ENCODE assay signal across 32 mouse cellular contexts in genomic region chr9:10044969-10045789, GRCm38 (mm10).
DNase-seq lines count a peak whose midpoint lies in the region; ATAC-seq lines count a peak whose summit lies in the region.
"Had no signal": no experiment of that assay in that cellular context is flagged by ENCODE, and none has a peak within 500 bp of the region (broad histone marks: within the 10 kb centered on the region; RNA-seq: fewer than 3 reads in every experiment).

No protein-coding gene starts in this region.

- ATAC-seq in forebrain, embryonic 16.5 days: 0 out of 2 replicates have a peak, but pooled peaks have one; percentile 31
- no peak for ATAC-seq in forebrain, embryonic 13.5 days
- no peak for ATAC-seq in midbrain, embryonic 14.5 days (ENCODE audit: low FRiP score, low TSS enrichment)
- peak; percentile 87 for ATAC-seq in neural tube, embryonic 13.5 days (ENCODE audit: low read depth)
- ATAC-seq in cerebellum, adult (ENCODE audit: insufficient number of reproducible peaks, low FRiP score, low TSS enrichment): no peak
- ATAC-seq: forebrain, postnatal 0 days; intestine, embryonic 16.5 days had no signal

- H3K36me3 ChIP-seq in forebrain, embryonic 16.5 days (ENCODE audit: control insufficient read depth, insufficient read depth): no peaks in the 10 kb centered on the region
- no peaks in the 10 kb centered on the region for H3K36me3 ChIP-seq in forebrain, embryonic 13.5 days (ENCODE audit: poor library complexity, severe bottlenecking)
- H3K36me3 ChIP-seq in midbrain, embryonic 14.5 days (ENCODE audit: control insufficient read depth, insufficient read depth, low read length): no peaks in the 10 kb centered on the region
- no peaks in the 10 kb centered on the region for H3K36me3 ChIP-seq in midbrain, embryonic 10.5 days
- H3K36me3 ChIP-seq in neural tube, embryonic 13.5 days: no peaks in the 10 kb centered on the region
- H3K36me3 ChIP-seq: embryonic facial prominence, embryonic 13.5 days; forebrain, embryonic 10.5 days; G1E; heart, embryonic 13.5 days; limb, embryonic 10.5 days; limb, embryonic 15.5 days; liver, embryonic 13.5 days had no signal

- H3K4me1 ChIP-seq in forebrain, embryonic 16.5 days (replicated peaks; ENCODE audit: control insufficient read depth, insufficient read depth, low read length): no peaks in the 10 kb centered on the region
- H3K4me1 ChIP-seq in forebrain, embryonic 13.5 days: no peaks in the 10 kb centered on the region
- H3K4me1 ChIP-seq in midbrain, embryonic 14.5 days (ENCODE audit: control insufficient read depth, insufficient read depth, low read length): no peaks in the 10 kb centered on the region
- H3K4me1 ChIP-seq in midbrain, embryonic 10.5 days: no peaks in the 10 kb centered on the region
- H3K4me1 ChIP-seq in neural tube, embryonic 13.5 days (replicated peaks): no peaks in the 10 kb centered on the region; the same call in 1 of the 2 replicates
- H3K4me1 ChIP-seq: embryonic facial prominence, embryonic 13.5 days; forebrain, embryonic 10.5 days; heart, embryonic 13.5 days; limb, embryonic 10.5 days; limb, embryonic 15.5 days; liver, embryonic 13.5 days had no signal

- H3K27me3 ChIP-seq in forebrain, embryonic 16.5 days (replicated peaks; ENCODE audit: control insufficient read depth, insufficient read depth, low read length): no peaks in the 10 kb centered on the region
- no peaks in the 10 kb centered on the region for H3K27me3 ChIP-seq in forebrain, embryonic 13.5 days
- H3K27me3 ChIP-seq in midbrain, embryonic 14.5 days (ENCODE audit: control insufficient read depth, insufficient read depth, low read length): no peaks in the 10 kb centered on the region
- no peaks in the 10 kb centered on the region for H3K27me3 ChIP-seq in midbrain, embryonic 10.5 days (ENCODE audit: low read depth, poor library complexity, severe bottlenecking)
- no peaks in the 10 kb centered on the region for H3K27me3 ChIP-seq in neural tube, embryonic 13.5 days
- H3K27me3 ChIP-seq: embryonic facial prominence, embryonic 13.5 days; heart, embryonic 13.5 days; limb, embryonic 15.5 days; liver, embryonic 13.5 days had no signal

- no peak overlapping the region for H3K9ac ChIP-seq in forebrain, embryonic 16.5 days (replicated peaks; ENCODE audit: low read depth, low read length)
- H3K9ac ChIP-seq in forebrain, embryonic 13.5 days: no peak overlapping the region
- no peak overlapping the region for H3K9ac ChIP-seq in midbrain, embryonic 14.5 days (replicated peaks; ENCODE audit: low read length)
- no peak overlapping the region for H3K9ac ChIP-seq in neural tube, embryonic 13.5 days
- H3K9ac ChIP-seq: embryonic facial prominence, embryonic 13.5 days; forebrain, postnatal 0 days; heart, embryonic 13.5 days; limb, embryonic 15.5 days; liver, embryonic 13.5 days had no signal

- peak; percentile 2 for DNase-seq in midbrain, embryonic 14.5 days
- no peak for DNase-seq in midbrain, embryonic 10.5 days (ENCODE audit: low spot score)
- DNase-seq in thymus, postnatal 36 days: no peak
- DNase-seq in layer of hippocampus, adult 9-10 months (ENCODE audit: low spot score): no peak
- DNase-seq: adrenal gland, postnatal 10 days; cerebellum, adult 11-12 months; cerebellum, adult 9-11 months; forebrain, postnatal 0 days; gastrocnemius, postnatal 10 days; heart, postnatal 10 days; kidney, adult 8-10 months; kidney, postnatal 4 days; layer of hippocampus, postnatal 36 days; liver, embryonic 13.5 days; lung, adult 2 months; lung, postnatal 10 days; right cerebral cortex, adult 18-20 months; spleen, adult 18-20 months; thymus, postnatal 25 days had no signal

- H3K4me2 ChIP-seq in forebrain, embryonic 16.5 days (ENCODE audit: low read length): no peak overlapping the region
- H3K4me2 ChIP-seq in forebrain, embryonic 13.5 days: no peak overlapping the region
- H3K4me2 ChIP-seq in midbrain, embryonic 14.5 days (ENCODE audit: low read length): no peak overlapping the region
- H3K4me2 ChIP-seq in neural tube, embryonic 13.5 days: no peak overlapping the region
- H3K4me2 ChIP-seq: embryonic facial prominence, embryonic 13.5 days; heart, embryonic 13.5 days; limb, embryonic 15.5 days; liver, embryonic 13.5 days had no signal

- no peak overlapping the region for H3K27ac ChIP-seq in forebrain, embryonic 16.5 days (ENCODE audit: low read length)
- no peak overlapping the region for H3K27ac ChIP-seq in forebrain, embryonic 13.5 days
- H3K27ac ChIP-seq in midbrain, embryonic 14.5 days (replicated peaks; ENCODE audit: low read depth, low read length): no peak overlapping the region
- H3K27ac ChIP-seq in midbrain, embryonic 10.5 days (replicated peaks): no peak overlapping the region
- H3K27ac ChIP-seq in neural tube, embryonic 13.5 days (replicated peaks): no peak overlapping the region
- H3K27ac ChIP-seq: embryonic facial prominence, embryonic 13.5 days; forebrain, embryonic 10.5 days; heart, embryonic 13.5 days; kidney, postnatal 0 days; limb, embryonic 10.5 days; limb, embryonic 15.5 days; liver, embryonic 13.5 days; macrophage had no signal

- H3K9me3 ChIP-seq in forebrain, embryonic 16.5 days (ENCODE audit: control insufficient read depth, low read length): no peaks in the 10 kb centered on the region
- H3K9me3 ChIP-seq in forebrain, embryonic 13.5 days (replicated peaks): no peaks in the 10 kb centered on the region
- no peaks in the 10 kb centered on the region for H3K9me3 ChIP-seq in midbrain, embryonic 14.5 days (ENCODE audit: control insufficient read depth, low read length)
- H3K9me3 ChIP-seq in midbrain, embryonic 10.5 days (replicated peaks): no peaks in the 10 kb centered on the region
- H3K9me3 ChIP-seq in neural tube, embryonic 13.5 days: no peaks in the 10 kb centered on the region
- H3K9me3 ChIP-seq: embryonic facial prominence, embryonic 13.5 days; forebrain, embryonic 10.5 days; G1E; heart, embryonic 13.5 days; limb, embryonic 10.5 days; limb, embryonic 15.5 days; liver, embryonic 13.5 days had no signal

- 68% methylated on average over 4 of the region's 4 CpGs for WGBS in forebrain, embryonic 16.5 days
- WGBS in forebrain, embryonic 13.5 days: 74% methylated on average over 4 of the region's 4 CpGs
- 78% methylated on average over 4 of the region's 4 CpGs for WGBS in midbrain, embryonic 14.5 days
- 88% methylated on average over 4 of the region's 4 CpGs for WGBS in midbrain, embryonic 10.5 days
- WGBS in neural tube, embryonic 13.5 days: 61% methylated on average over 4 of the region's 4 CpGs

- no peak overlapping the region for H3K4me3 ChIP-seq in forebrain, embryonic 16.5 days (replicated peaks; ENCODE audit: low read length)
- H3K4me3 ChIP-seq in forebrain, embryonic 13.5 days: no peak overlapping the region
- H3K4me3 ChIP-seq in midbrain, embryonic 14.5 days (replicated peaks; ENCODE audit: low read depth, low read length): no peak overlapping the region
- no peak overlapping the region for H3K4me3 ChIP-seq in midbrain, embryonic 10.5 days
- no peak overlapping the region for H3K4me3 ChIP-seq in neural tube, embryonic 13.5 days
- H3K4me3 ChIP-seq: embryonic facial prominence, embryonic 13.5 days; forebrain, embryonic 10.5 days; heart, embryonic 13.5 days; limb, embryonic 10.5 days; limb, embryonic 15.5 days; liver, embryonic 13.5 days had no signal

Comparison
In these comparisons a context has a peak if more than half of its experiments do, and no peak if none do; other contexts are left out.
1. ATAC-seq: peak in forebrain, embryonic 16.5 days (single experiment) and neural tube, embryonic 13.5 days (single experiment); none in forebrain, embryonic 13.5 days (single experiment), midbrain, embryonic 14.5 days (single experiment) and cerebellum, adult (single experiment).